Mouse (Mus musculus) inflammation-experienced regulatory T-cells, adult 6 months (primary cell): ENCODE results near the gene Mphosph9. TPM values are rescaled to one million over a fixed set of nuclear protein-coding genes. Genes with fewer than 3 reads are reported as not detected.
"Not testable (repeated sequence)": the region's sequence is repeated elsewhere in the genome, so short reads cannot be mapped to it uniquely, and the experiment has no call there.

Experiments
- ATAC-seq: one replicate; pipeline ENCODE4 v1.8.0; 2017
- polyA plus RNA-seq, 3 experiments: library from polyadenylated mRNA; unstranded; fragments of 100-300 nt; shearing (Covaris generic); gene quantifications; one replicate each; pipeline ENCODE4 v1.2.1; 2017

Mphosph9 gene
- polyA plus RNA-seq, 3 experiments from 2014 or later: 12.4 to 17.5 (median 15.1) TPM

GRCm38 (mm10) chr5:124233874-124234661, 93.7 kb downstream of the Mphosph9 start:
- no peak for ATAC-seq

GRCm38 (mm10) chr5:124233144-124233465, 94.7 kb downstream of the Mphosph9 start:
- ATAC-seq: peak; percentile 87

- peak; percentile 43 for ATAC-seq
Measured at GRCm38 (mm10) chr5:124232360-124233143, 95.2 kb downstream of the Mphosph9 start.

GRCm38 (mm10) chr5:124230461-124230860, 97.3 kb downstream of the Mphosph9 start:
- ATAC-seq: no peak

- ATAC-seq: no peak
Measured at GRCm38 (mm10) chr5:124227193-124227592, 100.6 kb downstream of the Mphosph9 start.

GRCm38 (mm10) chr5:124226494-124226893, 101.3 kb downstream of the Mphosph9 start:
- ATAC-seq: no peak

- no peak for ATAC-seq
Measured at GRCm38 (mm10) chr5:124225891-124226290, 101.9 kb downstream of the Mphosph9 start.

GRCm38 (mm10) chr5:124224321-124225092, 103.3 kb downstream of the Mphosph9 start:
- no peak for ATAC-seq

- ATAC-seq: no peak
Measured at GRCm38 (mm10) chr5:124223574-124223973, 104.2 kb downstream of the Mphosph9 start.

- ATAC-seq: no peak
Measured at GRCm38 (mm10) chr5:124222696-124223095, 105.1 kb downstream of the Mphosph9 start.

- no peak for ATAC-seq
Measured at GRCm38 (mm10) chr5:124221736-124222040, 106.1 kb downstream of the Mphosph9 start.

GRCm38 (mm10) chr5:124221037-124221735, 106.6 kb downstream of the Mphosph9 start:
- no peak for ATAC-seq

GRCm38 (mm10) chr5:124220551-124220950, 107.2 kb downstream of the Mphosph9 start:
- ATAC-seq: no peak

GRCm38 (mm10) chr5:124219431-124219830, 108.3 kb downstream of the Mphosph9 start:
- ATAC-seq: no peak

- no peak for ATAC-seq
Measured at GRCm38 (mm10) chr5:124218986-124219385, 108.8 kb downstream of the Mphosph9 start.

GRCm38 (mm10) chr5:124217566-124218249, 110.1 kb downstream of the Mphosph9 start:
- no peak for ATAC-seq

- ATAC-seq: not testable (repeated sequence)
Measured at GRCm38 (mm10) chr5:124217092-124217491, 110.7 kb downstream of the Mphosph9 start.

- no peak for ATAC-seq
Measured at GRCm38 (mm10) chr5:124216403-124216802, 111.4 kb downstream of the Mphosph9 start.

- no peak for ATAC-seq
Measured at GRCm38 (mm10) chr5:124215647-124216046, 112.1 kb downstream of the Mphosph9 start.

GRCm38 (mm10) chr5:124214516-124215145, 113.1 kb downstream of the Mphosph9 start:
- peak; percentile 76 for ATAC-seq
